Mouse (Mus musculus): ENCODE results near the gene Naa38. TPM values are rescaled to one million over a fixed set of nuclear protein-coding genes. Genes with fewer than 3 reads are reported as not detected.

Gene Naa38
- polyA plus RNA-seq, 1 experiment = 180 TPM

GRCm38 (mm10) chr11:69398486-69399200 is 3.4 kb downstream of the Naa38 start:
- WGBS = 66% methylated on average over 21 of the region's 21 CpGs
- DNase-seq (ENCODE audit: low read depth, low spot score) = no peak

- 83% methylated on average over 60 of the region's 66 CpGs for WGBS
- DNase-seq (ENCODE audit: low read depth, low spot score) = no peak
Measured at GRCm38 (mm10) chr11:69399201-69400082, 4.2 kb downstream of the Naa38 start.

GRCm38 (mm10) chr11:69400083-69400850 is 5.0 kb downstream of the Naa38 start:
- DNase-seq (ENCODE audit: low read depth, low spot score) = no peak
- WGBS = 92% methylated on average over 25 of the region's 25 CpGs

- WGBS = 8% methylated on average over 22 of the region's 22 CpGs
Measured at GRCm38 (mm10) chr11:69401210-69401637, 5.9 kb downstream of the Naa38 start.

GRCm38 (mm10) chr11:69401987-69402386 is 6.7 kb downstream of the Naa38 start:
- DNase-seq (ENCODE audit: low read depth, low spot score) = no peak
- WGBS = 82% methylated on average over 12 of the region's 12 CpGs

More at GRCm38 (mm10) chr11:69401210-69401637, 5.9 kb downstream of the Naa38 start:
- DNase-seq (ENCODE audit: low read depth, low spot score) = no peak

- no peak for DNase-seq (ENCODE audit: low read depth, low spot score)
Measured at GRCm38 (mm10) chr11:69403691-69404594, 8.7 kb downstream of the Naa38 start.

GRCm38 (mm10) chr11:69404595-69405396 is 9.5 kb downstream of the Naa38 start:
- 88% methylated on average over 22 of the region's 24 CpGs for WGBS
- DNase-seq (ENCODE audit: low read depth, low spot score) = no peak

More at GRCm38 (mm10) chr11:69403691-69404594, 8.7 kb downstream of the Naa38 start:
- WGBS = 89% methylated on average over 38 of the region's 38 CpGs

- DNase-seq (ENCODE audit: low read depth, low spot score) = no peak
- 92% methylated on average over 24 of the region's 24 CpGs for WGBS
Measured at GRCm38 (mm10) chr11:69405397-69406200, 10.3 kb downstream of the Naa38 start.

GRCm38 (mm10) chr11:69406282-69406681 is 11.0 kb downstream of the Naa38 start:
- 90% methylated on average over 19 of the region's 19 CpGs for WGBS
- DNase-seq (ENCODE audit: low read depth, low spot score) = no peak

- no peak for DNase-seq (ENCODE audit: low read depth, low spot score)
- WGBS = 82% methylated on average over 16 of the region's 16 CpGs
Measured at GRCm38 (mm10) chr11:69406867-69407723, 11.8 kb downstream of the Naa38 start.

GRCm38 (mm10) chr11:69407724-69408004 is 12.4 kb downstream of the Naa38 start:
- WGBS = 78% methylated on average over 4 of the region's 4 CpGs
- no peak for DNase-seq (ENCODE audit: low read depth, low spot score)

- no peak for DNase-seq (ENCODE audit: low read depth, low spot score)
- WGBS = under 1% methylated on average over 33 of the region's 33 CpGs
Measured at GRCm38 (mm10) chr11:69408541-69409377, 13.5 kb downstream of the Naa38 start.

GRCm38 (mm10) chr11:69409378-69410044 is 14.2 kb downstream of the Naa38 start:
- WGBS = 2% methylated on average over 46 of the region's 46 CpGs

GRCm38 (mm10) chr11:69410045-69410309 is 14.7 kb downstream of the Naa38 start:
- DNase-seq (ENCODE audit: low read depth, low spot score) = no peak
- under 1% methylated on average over 18 of the region's 18 CpGs for WGBS

More at GRCm38 (mm10) chr11:69409378-69410044, 14.2 kb downstream of the Naa38 start:
- DNase-seq (ENCODE audit: low read depth, low spot score) = no peak

GRCm38 (mm10) chr11:69410310-69411072 is 15.2 kb downstream of the Naa38 start:
- 1% methylated on average over 41 of the region's 41 CpGs for WGBS
- DNase-seq (ENCODE audit: low read depth, low spot score) = no peak

Measured in large intestine, adult 2 months (tissue).